Mouse (Mus musculus): ENCODE measurements around the gene Mmp21. TPM values are rescaled to one million over a fixed set of nuclear protein-coding genes. Genes with fewer than 3 reads are reported as not detected.

Mmp21 gene
- total RNA-seq, 2 experiments from 2014 or later = not detected

DNA sequence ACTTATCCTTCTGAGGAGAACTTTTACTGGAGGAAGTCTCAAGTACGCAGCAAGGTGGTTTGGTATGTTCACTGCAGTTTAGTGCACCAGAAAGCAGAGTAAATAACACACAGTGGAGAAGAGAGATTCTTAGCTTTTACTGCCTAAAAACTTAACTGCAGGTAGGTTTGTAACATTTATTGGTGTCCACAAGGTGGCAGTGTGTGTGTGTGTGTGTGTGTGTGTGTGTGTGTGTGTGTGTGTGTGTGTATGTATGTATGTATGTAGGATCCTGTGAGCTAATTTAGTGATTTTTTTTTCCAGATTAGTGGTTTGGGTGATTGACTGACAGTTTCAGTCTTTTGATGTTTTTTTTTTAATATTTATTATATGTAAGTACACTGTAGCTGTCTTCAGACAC is 10.8 kb downstream of the Mmp21 start:
- ATAC-seq (ENCODE audit: poor library complexity, severe bottlenecking) = no peak

DNA sequence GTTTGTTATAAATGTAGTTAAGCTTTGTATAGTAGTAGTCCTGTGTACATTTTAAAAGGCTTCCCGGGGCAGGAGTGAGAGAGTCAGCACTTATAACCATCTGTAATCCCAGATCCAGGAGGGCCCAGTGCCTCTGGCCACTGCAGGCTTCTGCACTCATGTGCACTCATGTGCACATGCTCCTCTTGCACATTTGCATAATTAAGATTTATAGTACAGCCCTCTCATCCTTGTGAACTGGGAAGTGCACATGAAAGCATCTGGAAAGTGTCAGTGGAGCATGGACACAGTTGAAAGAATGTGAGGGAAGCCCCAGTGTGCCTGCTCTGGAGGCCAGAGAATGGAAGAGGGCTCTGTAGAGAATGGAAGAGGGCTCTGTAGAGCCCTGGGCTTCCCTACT is 17.4 kb downstream of the Mmp21 start:
- ATAC-seq (ENCODE audit: poor library complexity, severe bottlenecking) = no peak

DNA sequence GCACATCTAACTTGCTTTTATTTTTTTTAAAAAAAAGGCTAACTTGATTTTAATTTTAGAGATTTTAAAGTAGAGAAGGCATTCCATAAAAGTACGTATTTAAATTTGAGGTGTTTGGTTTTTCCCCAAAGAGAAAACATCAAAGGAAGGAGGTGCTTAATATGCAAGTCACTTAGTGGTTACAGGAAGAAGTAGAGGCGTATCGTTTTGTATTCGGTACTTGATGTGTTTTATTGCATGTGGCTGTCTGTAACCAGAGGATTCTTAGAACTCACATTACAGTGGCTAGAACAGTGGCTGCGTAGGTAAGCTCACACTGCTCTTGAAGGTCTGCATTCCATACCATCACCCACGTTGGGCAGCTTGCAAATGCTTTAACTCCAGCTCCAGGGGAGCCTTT is 34.1 kb downstream of the Mmp21 start:
- ATAC-seq (ENCODE audit: poor library complexity, severe bottlenecking) = no peak

- ATAC-seq (ENCODE audit: poor library complexity, severe bottlenecking) = no peak
Observed at GRCm38 (mm10) chr7:133638821-133639220, 41.0 kb downstream of the Mmp21 start.

DNA sequence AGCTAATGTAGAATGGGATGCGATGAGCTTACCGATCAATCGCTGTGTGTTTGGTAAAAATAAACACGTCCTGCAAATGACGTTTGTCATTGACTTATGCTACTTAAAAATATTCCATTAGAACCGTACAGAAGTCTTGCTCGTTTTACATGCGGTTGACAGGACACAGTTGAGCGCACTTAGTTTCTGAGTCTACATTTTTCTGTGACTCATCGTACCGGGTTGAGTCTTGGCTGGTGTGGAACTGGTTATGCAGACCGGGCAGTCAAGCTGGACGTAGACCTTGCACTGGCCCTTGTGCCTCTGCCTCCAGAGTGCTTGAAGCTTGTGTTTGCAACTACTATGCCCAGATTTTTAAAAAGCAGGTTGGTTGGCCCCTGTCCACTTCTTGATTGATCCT is 41.6 kb downstream of the Mmp21 start:
- ATAC-seq (ENCODE audit: poor library complexity, severe bottlenecking) = no peak

DNA sequence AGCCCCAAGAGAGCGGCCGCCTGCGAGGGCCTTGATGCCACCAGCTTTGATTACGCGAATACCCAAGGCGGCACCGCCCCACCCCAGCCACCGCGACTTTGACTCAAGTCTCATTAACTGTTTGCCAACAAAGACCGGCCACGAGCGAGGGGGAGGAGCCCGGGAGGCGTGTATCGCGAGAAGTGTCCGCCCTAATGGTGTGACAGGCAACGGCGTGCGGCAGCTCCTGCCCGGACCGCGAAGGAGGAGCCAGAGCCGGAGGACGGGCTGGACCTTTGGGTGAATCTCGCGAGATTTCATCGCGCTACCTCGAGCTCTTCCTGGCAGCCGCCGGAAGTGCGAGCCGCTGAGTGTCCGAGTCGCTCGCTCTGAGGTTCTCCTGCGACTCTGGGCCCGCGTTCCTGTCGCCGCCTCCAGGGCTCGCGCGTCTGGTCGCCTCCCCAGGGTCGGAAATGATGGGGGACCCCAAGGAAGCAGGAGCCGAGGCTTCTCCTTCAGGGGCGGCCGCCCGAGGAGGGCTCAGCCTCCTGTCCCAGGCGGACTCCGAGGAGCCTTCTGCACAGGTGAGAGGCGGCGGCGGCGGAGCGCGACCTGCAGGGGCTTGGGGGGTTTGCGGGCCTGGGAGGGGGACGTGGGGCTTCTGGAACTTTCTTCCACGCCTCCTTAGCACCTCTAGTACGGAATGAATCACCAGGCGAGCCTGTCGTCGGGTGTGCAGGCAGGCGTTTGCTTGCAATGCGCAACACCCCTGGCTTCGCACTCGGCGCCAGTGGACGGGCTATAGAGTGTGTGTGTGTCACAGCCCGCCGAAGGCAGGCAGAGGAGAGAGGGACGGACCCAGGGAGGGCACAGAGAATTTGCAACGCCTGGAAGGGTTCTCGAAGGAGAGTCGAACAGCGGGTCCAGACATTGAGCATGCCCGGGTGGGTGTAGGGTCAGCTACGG is 42.2 kb downstream of the Mmp21 start, which contains the start of gene Edrf1:
Edrf1 (plus strand) TSS at position 183 of the 945 bp plus-strand sequence.
- ATAC-seq (ENCODE audit: poor library complexity, severe bottlenecking) = peak; percentile 90

GRCm38 (mm10) chr7:133636738-133637352 is 43.0 kb downstream of the Mmp21 start:
- ATAC-seq (ENCODE audit: poor library complexity, severe bottlenecking) = peak; percentile 58

- ATAC-seq (ENCODE audit: poor library complexity, severe bottlenecking) = no peak
Observed at GRCm38 (mm10) chr7:133634932-133635650, 44.8 kb downstream of the Mmp21 start.

DNA sequence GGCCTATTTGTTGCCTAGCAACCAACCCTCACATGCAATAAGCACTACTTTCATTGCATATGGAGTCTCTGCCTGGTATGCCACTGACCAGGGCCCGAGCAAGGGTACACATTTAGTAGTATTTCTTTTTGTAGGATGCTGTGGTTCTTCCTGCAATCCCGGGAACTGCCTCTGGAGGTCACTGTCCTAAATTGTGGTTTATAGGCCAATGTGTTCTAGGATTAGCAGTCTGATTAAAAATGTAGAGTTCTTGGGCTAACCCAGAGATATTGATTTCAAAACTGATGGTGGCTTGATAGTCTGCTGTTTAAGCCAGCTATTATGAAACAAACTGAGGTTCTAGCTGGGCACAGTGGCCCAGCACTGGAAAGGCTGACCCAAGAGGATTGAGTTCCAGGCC is 47.4 kb downstream of the Mmp21 start:
- ATAC-seq (ENCODE audit: poor library complexity, severe bottlenecking) = 0 out of 2 replicates have a peak, but pooled peaks have one; percentile 33

DNA sequence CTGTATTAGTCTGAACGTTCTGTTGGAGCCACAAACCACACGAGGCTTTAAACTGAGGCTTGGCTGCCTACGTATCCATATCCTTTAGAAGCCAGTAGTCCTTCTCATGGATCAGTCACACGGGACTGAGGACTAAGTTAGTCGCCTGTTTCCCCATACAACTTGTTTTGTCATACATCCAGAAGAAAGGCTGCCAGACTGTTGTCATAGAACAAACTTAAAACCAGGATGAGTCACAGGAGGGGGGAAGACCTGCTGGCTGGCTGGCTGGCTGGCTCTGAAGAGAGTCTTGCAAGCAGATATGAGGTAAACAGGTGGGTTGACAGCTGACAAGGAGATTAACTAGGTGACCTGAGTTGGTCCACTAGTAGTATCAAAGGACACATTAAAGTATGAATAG is 49.0 kb downstream of the Mmp21 start:
- ATAC-seq (ENCODE audit: poor library complexity, severe bottlenecking) = no peak

- ATAC-seq (ENCODE audit: poor library complexity, severe bottlenecking) = no peak
Observed at GRCm38 (mm10) chr7:133627184-133627936, 52.5 kb downstream of the Mmp21 start.

Other genes starting within 250 kb of the Mmp21 start
- gene Tex36, start 77.9 kb downstream of the Mmp21 start, total RNA-seq (2015) = not detected in 2 replicates
- gene Tex36, start 77.9 kb downstream of the Mmp21 start, total RNA-seq (2017) = not detected in 2 replicates
- 10.3 and 10.5 TPM in 2 replicates for gene Edrf1, start 42.5 kb downstream of the Mmp21 start, total RNA-seq (2015)
- gene Edrf1, start 42.5 kb downstream of the Mmp21 start, total RNA-seq (2017) = 14.6 and 24.0 TPM in 2 replicates
- 59.0 and 61.6 TPM in 2 replicates for gene Bccip, start 29.3 kb upstream of the Mmp21 start, total RNA-seq (2015)
- 66.8 and 70.6 TPM in 2 replicates for gene Bccip, start 29.3 kb upstream of the Mmp21 start, total RNA-seq (2017)
- gene Uros, start 30.0 kb upstream of the Mmp21 start, total RNA-seq (2015) = 9.0 and 14.0 TPM in 2 replicates
- 13.1 and 14.3 TPM in 2 replicates for gene Uros, start 30.0 kb upstream of the Mmp21 start, total RNA-seq (2017)
- not detected in 2 replicates for gene Fank1, start 96.8 kb upstream of the Mmp21 start, total RNA-seq (2015)
- not detected in 2 replicates for gene Fank1, start 96.8 kb upstream of the Mmp21 start, total RNA-seq (2017)
- gene Dhx32, start 102.7 kb upstream of the Mmp21 start, total RNA-seq (2015) = 4.0 and 7.0 TPM in 2 replicates
- gene Dhx32, start 102.7 kb upstream of the Mmp21 start, total RNA-seq (2017) = 17.7 and 25.4 TPM in 2 replicates